Mouse (Mus musculus) lung, postnatal 10 days (tissue): Measurements from ENCODE around the gene Rab3a.

Source experiments
- DNase-seq: peaks from one replicate; pipeline ENCODE4 v3.0.0; 2021

The Rab3a gene

GRCm38 (mm10) chr8:70742981-70743655 lies 11.4 kb upstream of the Rab3a start:
- no peak for DNase-seq

- peak; percentile 67 for DNase-seq
Measured at GRCm38 (mm10) chr8:70743656-70744590, 10.6 kb upstream of the Rab3a start.

- peak; percentile 7 for DNase-seq
Measured at GRCm38 (mm10) chr8:70744806-70745205, 9.7 kb upstream of the Rab3a start.

GRCm38 (mm10) chr8:70745691-70746220 lies 8.7 kb upstream of the Rab3a start:
- peak; percentile 2 for DNase-seq

GRCm38 (mm10) chr8:70746676-70747075 lies 7.8 kb upstream of the Rab3a start:
- no peak for DNase-seq

GRCm38 (mm10) chr8:70747211-70747890 lies 7.1 kb upstream of the Rab3a start:
- DNase-seq, result peak; percentile 0

GRCm38 (mm10) chr8:70748246-70749096 lies 6.0 kb upstream of the Rab3a start:
- peak; percentile 1 for DNase-seq

GRCm38 (mm10) chr8:70749097-70749674 lies 5.3 kb upstream of the Rab3a start:
- peak; percentile 6 for DNase-seq

GRCm38 (mm10) chr8:70750128-70750680 lies 4.3 kb upstream of the Rab3a start:
- DNase-seq, result no peak

- DNase-seq, result peak; percentile 86
Measured at GRCm38 (mm10) chr8:70752000-70752764, 2.3 kb upstream of the Rab3a start.

- DNase-seq, result peak; percentile 96
Measured at GRCm38 (mm10) chr8:70753151-70753550, 1.3 kb upstream of the Rab3a start.

- peak; percentile 84 for DNase-seq
Measured at GRCm38 (mm10) chr8:70754871-70755660, 587 bp downstream of the Rab3a start.

- peak; percentile 4 for DNase-seq
Measured at GRCm38 (mm10) chr8:70755661-70756475, 1.4 kb downstream of the Rab3a start.

- no peak for DNase-seq
Measured at GRCm38 (mm10) chr8:70756476-70757040, 2.1 kb downstream of the Rab3a start.

GRCm38 (mm10) chr8:70757523-70758307 lies 3.2 kb downstream of the Rab3a start:
- DNase-seq, result peak; percentile 3

GRCm38 (mm10) chr8:70758308-70758615 lies 3.8 kb downstream of the Rab3a start:
- DNase-seq, result peak; percentile 5

GRCm38 (mm10) chr8:70758616-70759561 lies 4.4 kb downstream of the Rab3a start:
- peak; percentile 72 for DNase-seq
